Mouse (Mus musculus) liver, embryonic 14.5 days (tissue): ENCODE measurements around the gene Vps35l.

Experiments used
- CTCF ChIP-seq: IDR thresholded peaks from 2 replicates; pipeline ENCODE4 v1.5.1; 2016; ENCODE audit warnings: antibody characterized with exemption, low read depth, control low read depth
- EP300 ChIP-seq: IDR thresholded peaks from 2 replicates; pipeline ENCODE4 v1.6.1; 2016; ENCODE audit warnings: antibody characterized with exemption, low read depth

DNA sequence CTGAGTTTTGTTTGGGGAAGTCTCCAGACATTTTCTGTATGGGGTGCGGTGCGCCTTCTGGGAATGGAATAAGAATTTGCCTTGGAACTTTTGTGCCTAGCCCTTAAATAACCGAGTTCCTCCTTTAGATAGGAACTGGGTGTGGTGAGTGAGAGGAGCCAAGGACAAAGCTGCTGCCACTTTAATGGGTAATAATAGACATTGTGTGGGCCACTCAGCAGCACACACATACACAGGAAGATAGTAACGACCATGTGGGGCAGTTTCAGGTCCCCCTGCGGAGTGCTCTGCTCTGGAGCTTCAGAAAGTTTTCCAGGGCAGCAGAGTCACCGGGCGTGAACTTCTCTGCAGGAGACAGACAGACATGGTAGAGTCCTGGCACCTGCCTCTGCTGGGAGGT, 81.3 kb downstream of the Vps35l start:
- TF ChIP-seq CTCF, result no peak
- TF ChIP-seq EP300, result no peak
